Mouse (Mus musculus) liver, postnatal 0 days (tissue): ENCODE measurements at regions not wholly inside any gene's neighbourhood (a gene's known extent, or its start where the extent isn't known, plus 50 kb on each side); places are given as distances from the start of the nearest gene placed in this dataset.

Source experiments
- ATAC-seq: fragments of 200-750 bp; cut with Nextera tagmentation; 2 replicates; pipeline ENCODE4 v1.8.0; 2017; ENCODE audit warnings: mild to moderate bottlenecking, moderate library complexity
- DNase-seq: peaks from one replicate; pipeline ENCODE4 v3.0.0-alpha.2; 2016
- H3K27ac ChIP-seq: fragments of 300-500 bp; sonication (generic); 2 replicates; pipeline ENCODE4 v1.5.1; 2014; ENCODE audit warnings: antibody characterized with exemption, moderate library complexity, mild to moderate bottlenecking, low read depth
- H3K27me3 ChIP-seq: fragments of 300-500 bp; sonication (generic); 2 replicates; pipeline ENCODE4 v1.6.1; 2014; ENCODE audit warnings: low read length, control low read depth, mixed read lengths; ENCODE audit not compliant: insufficient read depth
- H3K36me3 ChIP-seq: fragments of 300-500 bp; sonication (generic); replicated peaks from 2 replicates; pipeline ENCODE4 v1.6.1; 2014; ENCODE audit warnings: mild to moderate bottlenecking, control low read depth, low read length, moderate library complexity, mixed read lengths; ENCODE audit not compliant: insufficient read depth
- H3K4me1 ChIP-seq: fragments of 300-500 bp; sonication (generic); 2 replicates; pipeline ENCODE4 v1.6.1; 2014; ENCODE audit warnings: antibody characterized with exemption, mild to moderate bottlenecking, control low read depth; ENCODE audit not compliant: insufficient read depth
- H3K4me2 ChIP-seq: fragments of 300-500 bp; sonication (generic); 2 replicates; pipeline ENCODE4 v1.6.1; 2014; ENCODE audit warnings: low read depth, mild to moderate bottlenecking, low read length, moderate library complexity, mixed read lengths
- H3K4me3 ChIP-seq: fragments of 300-500 bp; sonication (generic); 2 replicates; pipeline ENCODE4 v1.5.1; 2014; ENCODE audit warnings: low read depth, low read length
- H3K9ac ChIP-seq: fragments of 300-500 bp; sonication (generic); replicated peaks from 2 replicates; pipeline ENCODE4 v1.6.1; 2014; ENCODE audit warnings: mild to moderate bottlenecking, moderate library complexity
- H3K9me3 ChIP-seq: fragments of 300-500 bp; sonication (generic); 2 replicates; pipeline ENCODE4 v1.6.1; 2016; ENCODE audit warnings: mild to moderate bottlenecking, control low read depth, low read length, mixed read lengths
- CTCF ChIP-seq: sonication (generic); IDR thresholded peaks from 2 replicates; pipeline ENCODE4 v1.5.1; 2016; ENCODE audit warnings: antibody characterized with exemption, low read depth
- EP300 ChIP-seq: IDR thresholded peaks from 2 replicates; pipeline ENCODE4 v1.6.1; 2016; ENCODE audit warnings: antibody characterized with exemption, low read depth, mild to moderate bottlenecking
- WGBS: fragments of 180-500 bp; shearing (Covaris S2); extraction: QIAGEN DNeasy Blood & Tissue Kit; methylation state at CpG from one replicate; pipeline ENCODE4 v1.1.7; 2014; ENCODE audit not compliant: insufficient replicate concordance; 5-methylcytosine and 5-hydroxymethylcytosine counted together

GRCm38 (mm10) chr14:14632471-14632870 lies 69.6 kb upstream of the Slc4a7 start:
- no peaks in the 10 kb centered on the region for H3K9me3 ChIP-seq
- H3K4me3 ChIP-seq, result peak overlapping the region; percentile 45
- peak; percentile 18 for DNase-seq
- no peaks in the 10 kb centered on the region for H3K36me3 ChIP-seq
- peaks cover 8% of the 10 kb centered on the region for H3K4me1 ChIP-seq
- 0 out of 2 replicates have a peak, but pooled peaks have one; percentile 39 for ATAC-seq
- TF ChIP-seq CTCF (no peak), EP300 (no peak)
- WGBS, result 2% methylated on average over 15 of the region's 15 CpGs
- H3K27ac ChIP-seq, result no peak overlapping the region
- no peaks in the 10 kb centered on the region for H3K27me3 ChIP-seq
- peak overlapping the region; percentile 71 for H3K4me2 ChIP-seq
- no peak overlapping the region; the same call in 1 of the 2 replicates for H3K9ac ChIP-seq

DNA sequence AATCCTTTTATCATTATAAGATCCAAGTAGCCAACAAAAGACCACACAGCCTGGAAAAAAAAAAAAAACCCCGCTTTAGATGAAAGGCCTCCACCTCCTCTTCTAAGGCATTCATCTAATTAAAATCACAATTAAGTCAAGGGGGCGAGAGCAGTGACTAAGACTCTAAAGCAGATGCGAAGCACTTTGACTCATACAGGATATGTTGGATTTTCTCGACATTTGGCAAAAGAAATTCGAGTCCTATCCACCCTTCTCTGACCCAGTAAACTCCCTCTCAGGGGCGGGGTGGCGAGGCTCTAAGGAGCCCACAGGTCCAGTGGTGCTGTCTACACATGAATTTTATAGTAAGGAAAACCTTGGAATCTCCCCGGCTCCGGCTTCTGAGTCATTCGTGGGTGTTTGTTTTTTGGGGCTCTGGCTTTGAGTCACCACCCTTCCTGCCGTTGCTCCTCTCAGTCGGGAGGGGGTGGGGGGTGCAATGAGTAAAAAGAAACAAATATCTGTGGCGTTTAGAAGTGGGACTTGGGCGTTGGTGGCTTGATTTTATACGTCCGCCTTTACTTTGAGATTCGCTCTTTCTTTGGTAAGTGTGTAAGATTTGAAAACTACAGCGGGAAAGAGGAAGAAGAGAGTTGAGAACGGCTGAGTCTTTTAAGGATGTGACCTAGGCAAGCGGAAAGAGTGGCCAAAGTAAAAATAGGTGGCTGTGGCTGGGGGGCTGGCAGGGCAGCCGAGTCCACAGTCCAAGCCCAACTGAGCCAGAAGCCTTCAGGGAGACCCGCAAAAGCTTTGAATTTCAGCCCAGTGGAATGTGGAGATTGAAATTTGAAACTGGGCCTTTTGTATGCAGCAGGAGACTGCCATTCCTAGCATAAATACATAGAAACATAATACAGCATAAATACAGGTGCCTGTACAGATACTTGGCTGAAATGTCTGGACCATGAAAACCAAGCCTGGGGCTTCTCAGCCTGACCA lies 68.8 kb upstream of the Slc4a7 start:
- H3K4me2 ChIP-seq, result peak overlapping the region; percentile 71
- TF ChIP-seq CTCF (no peak), EP300 (no peak)
- no peaks in the 10 kb centered on the region for H3K27me3 ChIP-seq
- H3K36me3 ChIP-seq, result no peaks in the 10 kb centered on the region
- H3K4me1 ChIP-seq, result peaks cover 8% of the 10 kb centered on the region
- DNase-seq (peak; percentile 37), ATAC-seq (peak; percentile 60)
- H3K27ac ChIP-seq, result 0 out of 2 replicates have a peak overlapping the region, but pooled peaks have one; percentile 36
- 5% methylated on average over 22 of the region's 22 CpGs for WGBS
- H3K9ac ChIP-seq, result peak overlapping the region; percentile 44; the same call in 1 of the 2 replicates
- peak overlapping the region; percentile 45 for H3K4me3 ChIP-seq
- H3K9me3 ChIP-seq, result no peaks in the 10 kb centered on the region

- WGBS, result 33% methylated on average over 2 of the region's 2 CpGs
- H3K4me2 ChIP-seq, result no peak overlapping the region
- peaks cover 8% of the 10 kb centered on the region for H3K4me1 ChIP-seq
- TF ChIP-seq CTCF, result peak; percentile 38
- no peak for TF ChIP-seq EP300
- no peak overlapping the region for H3K4me3 ChIP-seq
- H3K9ac ChIP-seq, result no peak overlapping the region
- H3K9me3 ChIP-seq, result no peaks in the 10 kb centered on the region
- H3K27me3 ChIP-seq, result no peaks in the 10 kb centered on the region
- no peaks in the 10 kb centered on the region for H3K36me3 ChIP-seq
- ATAC-seq (no peak), DNase-seq (no peak)
- H3K27ac ChIP-seq, result no peak overlapping the region
Measured at GRCm38 (mm10) chr14:14634021-14634420, 68.1 kb upstream of the Slc4a7 start.

DNA sequence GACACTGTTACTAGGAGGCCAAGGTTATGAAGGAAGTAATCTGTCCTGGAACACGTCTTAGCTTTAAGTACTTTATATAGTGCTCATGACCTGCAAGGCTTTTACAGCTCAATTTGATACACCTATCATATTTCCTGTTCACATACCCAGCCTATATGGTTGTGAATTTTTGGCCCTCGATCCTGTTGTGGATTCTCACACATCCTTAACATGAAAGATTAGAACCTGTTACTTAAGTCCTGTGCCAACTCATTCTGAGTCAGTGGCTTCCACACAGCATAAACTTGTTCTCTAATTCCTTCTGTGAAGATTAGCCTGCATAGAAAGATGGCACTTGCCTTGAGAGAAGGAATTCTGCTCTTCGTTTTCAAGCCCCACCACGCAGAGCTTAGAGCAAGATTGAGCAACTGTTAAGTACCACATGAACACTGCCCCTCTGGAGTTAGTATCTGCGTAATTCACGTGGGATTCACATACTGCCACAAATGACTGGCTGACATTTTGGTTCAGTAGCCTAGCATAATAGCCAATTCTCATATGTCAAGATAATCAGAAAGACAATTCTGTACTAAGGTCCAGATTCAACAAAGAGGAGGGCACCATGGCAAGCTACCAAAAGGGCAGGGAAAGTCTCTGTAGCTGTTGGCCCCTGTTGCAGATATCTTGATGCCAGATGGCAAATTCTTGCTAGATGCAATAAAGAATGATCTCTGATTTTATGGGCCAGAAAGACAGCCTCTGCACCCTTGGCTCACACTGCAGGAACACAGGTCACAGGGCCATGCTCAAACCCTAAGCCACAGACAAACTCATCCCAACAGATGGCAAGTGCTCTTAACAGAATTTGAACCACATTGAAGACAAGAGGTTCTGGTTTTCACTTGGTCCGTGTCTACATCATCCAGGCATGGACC lies 62.7 kb upstream of the Slc4a7 start:
- ATAC-seq, result no peak
- no peak overlapping the region for H3K4me3 ChIP-seq

GRCm38 (mm10) chr14:14640023-14640441 lies 62.0 kb upstream of the Slc4a7 start:
- no peak overlapping the region for H3K4me3 ChIP-seq
- peaks cover 3% of the 10 kb centered on the region; the same call in 1 of the 2 replicates for H3K4me1 ChIP-seq
- H3K27me3 ChIP-seq, result no peaks in the 10 kb centered on the region
- no peak overlapping the region for H3K4me2 ChIP-seq
- no peak for TF ChIP-seq CTCF
- no peak for TF ChIP-seq EP300
- 27% methylated on average over 3 of the region's 3 CpGs for WGBS
- H3K9ac ChIP-seq, result no peak overlapping the region
- H3K36me3 ChIP-seq, result no peaks in the 10 kb centered on the region
- ATAC-seq (peak; percentile 38; the same call in 1 of the 2 replicates), DNase-seq (no peak)
- 0 out of 2 replicates have a peak overlapping the region, but pooled peaks have one; percentile 6 for H3K27ac ChIP-seq
- H3K9me3 ChIP-seq, result no peaks in the 10 kb centered on the region

More for the DNA sequence above, 62.7 kb upstream of the Slc4a7 start:
- no peaks in the 10 kb centered on the region for H3K9me3 ChIP-seq
- H3K4me2 ChIP-seq, result no peak overlapping the region
- H3K4me1 ChIP-seq, result peaks cover 3% of the 10 kb centered on the region; the same call in 1 of the 2 replicates
- no peaks in the 10 kb centered on the region for H3K27me3 ChIP-seq
- H3K9ac ChIP-seq, result no peak overlapping the region
- DNase-seq, result no peak
- WGBS, result 68% methylated on average over 7 of the region's 7 CpGs
- TF ChIP-seq CTCF (no peak), EP300 (no peak)
- no peaks in the 10 kb centered on the region for H3K36me3 ChIP-seq
- H3K27ac ChIP-seq, result no peak overlapping the region
